Mouse (Mus musculus) neural tube, embryonic 12.5 days (tissue): ENCODE data around the gene Kcnj16. TPM values are rescaled to one million over a fixed set of nuclear protein-coding genes. Genes with fewer than 3 reads are reported as not detected.

Source experiments
- ATAC-seq: fragments of 200-750 bp; cut with Nextera tagmentation; 2 replicates; pipeline ENCODE4 v1.8.0; 2017; ENCODE audit warnings: low read depth, mild to moderate bottlenecking, moderate TSS enrichment, moderate library complexity; ENCODE audit not compliant: low FRiP score
- H3K27ac ChIP-seq: fragments of 300-500 bp; sonication (generic); 2 replicates; pipeline ENCODE4 v1.5.1; 2016
- H3K27me3 ChIP-seq: fragments of 300-500 bp; sonication (generic); replicated peaks from 2 replicates; pipeline ENCODE4 v1.6.1; 2016; ENCODE audit warnings: mild to moderate bottlenecking
- H3K36me3 ChIP-seq: fragments of 300-500 bp; sonication (generic); 2 replicates; pipeline ENCODE4 v1.6.1; 2016; ENCODE audit warnings: mild to moderate bottlenecking
- H3K4me1 ChIP-seq: fragments of 300-500 bp; sonication (generic); 2 replicates; pipeline ENCODE4 v1.6.1; 2016
- H3K4me2 ChIP-seq: fragments of 300-500 bp; sonication (generic); replicated peaks from 2 replicates; pipeline ENCODE4 v1.6.1; 2016; ENCODE audit warnings: mild to moderate bottlenecking
- H3K4me3 ChIP-seq: fragments of 300-500 bp; sonication (generic); 2 replicates; pipeline ENCODE4 v1.5.1; 2016
- H3K9ac ChIP-seq: fragments of 300-500 bp; sonication (generic); 2 replicates; pipeline ENCODE4 v1.6.1; 2016; ENCODE audit warnings: mild to moderate bottlenecking
- H3K9me3 ChIP-seq: fragments of 300-500 bp; sonication (generic); 2 replicates; pipeline ENCODE4 v1.6.1; 2016; ENCODE audit warnings: mild to moderate bottlenecking
- WGBS: fragments of 180-500 bp; shearing (Covaris S2); methylation state at CpG from one replicate; pipeline ENCODE4 v1.1.7; 2016; 5-methylcytosine and 5-hydroxymethylcytosine counted together
- polyA plus RNA-seq: library from polyadenylated mRNA; unstranded; fragments of >200 nt; fragmentation: Nextera tagmentation; extraction: Ambion mirVana; gene quantifications from 2 replicates; pipeline ENCODE4 v1.2.1, GENCODE M21; 2016

Gene Kcnj16
- polyA plus RNA-seq, result 0.06 TPM in 1 of 2 replicates, not detected in the other

DNA sequence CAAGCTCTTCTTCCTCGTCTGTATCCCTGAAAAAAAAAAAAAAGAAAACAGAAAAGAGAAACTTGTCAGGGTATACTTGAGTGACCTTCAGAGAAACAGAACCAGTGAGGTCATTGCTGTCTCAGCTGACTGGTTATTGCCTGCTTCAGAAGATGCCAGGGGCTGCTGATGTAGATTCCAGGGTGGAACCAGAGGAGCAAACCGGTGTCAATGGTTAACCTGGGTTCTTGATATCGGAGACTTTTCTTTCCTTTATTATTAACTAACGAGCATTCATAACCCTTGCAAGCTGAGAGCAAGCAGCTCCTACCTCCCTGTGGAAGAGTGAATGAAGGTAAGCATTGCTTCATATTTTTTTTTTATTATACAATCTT lies at the start of gene Kcnj16:
TSS of gene Kcnj16 (plus strand) at position 272 of the 374 bp plus-strand sequence.
- Histone ChIP-seq H3K27me3 (no peaks in the 10 kb centered on the region), H3K27ac (no peak within 1 kb of the TSS), H3K4me3 (no peak within 1 kb of the TSS), H3K4me2 (no peak within 1 kb of the TSS), H3K9me3 (no peaks in the 10 kb centered on the region), H3K36me3 (no peaks in the 10 kb centered on the region), H3K4me1 (no peaks in the 10 kb centered on the region), H3K9ac (no peak within 1 kb of the TSS)
- ATAC-seq, result no peak
- WGBS, result 80% methylated on average over 4 of the region's 4 CpGs

DNA sequence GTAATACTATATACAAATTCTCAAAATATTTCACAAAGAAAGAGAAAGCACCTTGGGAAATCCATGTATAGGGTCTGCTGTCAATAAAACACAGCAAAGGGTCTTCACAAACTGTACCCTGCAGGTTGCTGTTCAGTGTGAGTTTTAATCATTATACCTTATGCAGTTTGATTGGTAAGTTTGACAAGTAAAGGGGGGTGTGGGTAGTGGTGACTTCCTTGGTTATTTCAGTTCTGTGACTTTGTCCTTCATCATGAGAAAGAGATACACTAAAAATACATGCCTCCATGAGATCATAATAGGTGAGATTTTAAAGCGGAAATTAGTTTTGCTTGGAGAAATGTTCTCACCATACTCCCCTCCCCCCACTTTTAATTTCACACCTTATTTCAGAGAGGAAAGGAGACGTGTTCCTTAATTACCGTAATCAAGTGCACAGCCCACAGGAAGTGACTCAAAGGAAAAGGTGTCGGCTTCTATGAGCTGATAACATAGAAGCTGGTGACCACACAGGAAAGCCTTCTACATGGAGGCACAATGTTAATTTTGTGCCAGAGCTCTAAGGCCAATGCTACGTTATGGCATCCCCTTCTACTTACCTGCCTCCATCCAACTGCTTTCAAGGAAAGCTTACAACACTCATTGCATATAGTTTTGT lies 48.9 kb upstream of the Kcnj16 start:
- 83% methylated on average over 5 of the region's 5 CpGs for WGBS
- Histone ChIP-seq H3K4me3 (no peak overlapping the region), H3K4me2 (no peak overlapping the region), H3K4me1 (no peaks in the 10 kb centered on the region), H3K27me3 (no peaks in the 10 kb centered on the region), H3K9me3 (no peaks in the 10 kb centered on the region), H3K36me3 (no peaks in the 10 kb centered on the region), H3K27ac (no peak overlapping the region), H3K9ac (no peak overlapping the region)
- no peak for ATAC-seq

DNA sequence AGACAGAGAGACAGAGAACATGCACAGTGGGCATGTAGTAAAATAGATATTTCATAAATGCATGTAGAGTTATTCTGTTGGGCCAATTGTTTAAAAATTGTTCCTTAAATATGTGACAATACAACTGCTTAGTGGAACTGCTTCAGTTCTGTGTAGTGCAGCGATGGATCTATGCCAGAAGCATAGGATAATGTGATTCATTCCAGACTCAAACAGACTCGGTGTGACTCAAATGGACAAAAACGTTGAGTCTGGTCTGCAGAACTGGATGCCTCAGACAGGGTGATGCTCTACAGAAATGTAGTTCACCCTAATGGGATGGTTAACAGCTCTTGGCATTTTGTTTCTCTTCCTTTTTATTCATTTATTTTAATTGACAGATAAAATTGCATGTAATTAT lies 32.1 kb upstream of the Kcnj16 start:
- WGBS, result 88% methylated on average over 3 of the region's 3 CpGs
- H3K9ac ChIP-seq, result no peak overlapping the region
- no peak overlapping the region for H3K4me3 ChIP-seq
- ATAC-seq, result no peak
- H3K9me3 ChIP-seq, result no peaks in the 10 kb centered on the region
- no peaks in the 10 kb centered on the region for H3K36me3 ChIP-seq
- H3K4me1 ChIP-seq, result no peaks in the 10 kb centered on the region
- H3K27ac ChIP-seq, result no peak overlapping the region
- no peak overlapping the region for H3K4me2 ChIP-seq
- H3K27me3 ChIP-seq, result no peaks in the 10 kb centered on the region

DNA sequence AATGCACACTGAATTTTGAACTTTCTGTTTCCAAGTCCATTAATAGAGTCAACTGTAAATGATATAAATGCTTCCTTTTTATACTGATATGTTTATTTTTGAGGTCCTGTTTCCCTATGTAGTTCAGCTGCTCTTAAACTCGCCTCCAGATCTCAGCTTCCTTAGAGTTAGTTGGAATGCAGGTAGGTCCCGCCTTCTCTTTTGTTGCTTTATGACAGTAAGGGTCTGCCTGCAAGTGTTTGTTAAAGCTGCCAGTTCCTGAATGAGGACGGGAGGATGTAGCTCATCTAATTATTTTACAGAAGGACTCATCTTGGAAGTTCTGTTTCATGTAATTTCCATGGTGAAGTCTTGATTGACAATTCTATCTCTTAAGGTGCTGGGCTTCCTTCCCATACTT lies 25.6 kb upstream of the Kcnj16 start:
- Histone ChIP-seq H3K4me1 (no peaks in the 10 kb centered on the region), H3K4me2 (no peak overlapping the region), H3K9me3 (no peaks in the 10 kb centered on the region), H3K36me3 (no peaks in the 10 kb centered on the region), H3K4me3 (no peak overlapping the region), H3K27ac (no peak overlapping the region), H3K27me3 (no peaks in the 10 kb centered on the region), H3K9ac (no peak overlapping the region)
- 15% methylated on average over 3 of the region's 3 CpGs for WGBS
- no peak for ATAC-seq

DNA sequence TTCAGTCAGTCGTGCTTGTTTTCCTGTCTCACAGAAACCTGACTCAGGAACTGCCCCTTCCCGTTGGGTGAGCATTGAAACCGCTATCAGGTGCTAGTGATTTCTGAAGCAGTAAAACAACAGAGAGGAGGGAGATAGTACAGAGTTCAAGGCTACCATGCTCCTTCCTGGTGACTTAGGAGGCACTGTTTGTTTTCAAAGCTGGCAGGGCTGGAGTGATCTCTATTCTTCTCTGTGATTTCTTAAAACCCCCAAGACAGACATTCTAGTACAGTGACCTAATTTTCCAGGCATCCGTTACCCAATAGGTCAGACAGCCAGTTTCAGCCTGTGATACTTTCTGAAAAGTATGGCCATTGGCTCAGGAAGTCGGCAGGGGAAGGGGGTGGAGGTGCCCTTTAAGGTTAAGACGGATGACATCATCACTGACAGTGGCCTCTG lies 25.1 kb upstream of the Kcnj16 start:
- WGBS, result 37% methylated on average over 6 of the region's 6 CpGs
- no peaks in the 10 kb centered on the region for H3K27me3 ChIP-seq
- no peak overlapping the region for H3K27ac ChIP-seq

DNA sequence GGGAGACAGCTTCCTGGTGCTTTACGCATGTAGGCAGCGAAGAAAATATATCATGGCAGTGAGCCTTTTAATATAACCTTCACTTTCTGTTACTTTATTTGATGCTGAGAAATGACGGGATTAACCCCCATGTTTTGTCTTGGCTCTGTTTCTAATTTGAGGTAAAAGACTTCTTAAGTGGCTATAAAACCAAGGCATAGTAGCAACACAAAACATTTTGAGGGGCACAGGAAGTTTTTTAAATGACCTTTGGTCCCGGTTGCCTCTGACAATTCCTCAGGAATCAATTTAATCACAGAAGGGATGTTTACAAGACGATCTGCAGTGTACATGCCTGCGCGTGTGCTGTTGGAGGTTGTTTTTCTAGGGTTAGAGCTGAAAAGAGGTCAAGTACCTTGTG lies 11.2 kb upstream of the Kcnj16 start:
- ATAC-seq, result no peak
- no peaks in the 10 kb centered on the region for H3K36me3 ChIP-seq
- H3K4me2 ChIP-seq, result no peak overlapping the region
- H3K27me3 ChIP-seq, result no peaks in the 10 kb centered on the region
- WGBS, result 52% methylated on average over 7 of the region's 7 CpGs
- no peak overlapping the region for H3K9ac ChIP-seq
- no peaks in the 10 kb centered on the region for H3K9me3 ChIP-seq
- no peaks in the 10 kb centered on the region for H3K4me1 ChIP-seq
- no peak overlapping the region for H3K4me3 ChIP-seq
- no peak overlapping the region for H3K27ac ChIP-seq

More for the DNA sequence above, 25.1 kb upstream of the Kcnj16 start:
- no peaks in the 10 kb centered on the region for H3K9me3 ChIP-seq
- no peaks in the 10 kb centered on the region for H3K4me1 ChIP-seq
- no peak overlapping the region for H3K9ac ChIP-seq
- ATAC-seq, result no peak
- no peak overlapping the region for H3K4me2 ChIP-seq
- no peak overlapping the region for H3K4me3 ChIP-seq
- H3K36me3 ChIP-seq, result no peaks in the 10 kb centered on the region

DNA sequence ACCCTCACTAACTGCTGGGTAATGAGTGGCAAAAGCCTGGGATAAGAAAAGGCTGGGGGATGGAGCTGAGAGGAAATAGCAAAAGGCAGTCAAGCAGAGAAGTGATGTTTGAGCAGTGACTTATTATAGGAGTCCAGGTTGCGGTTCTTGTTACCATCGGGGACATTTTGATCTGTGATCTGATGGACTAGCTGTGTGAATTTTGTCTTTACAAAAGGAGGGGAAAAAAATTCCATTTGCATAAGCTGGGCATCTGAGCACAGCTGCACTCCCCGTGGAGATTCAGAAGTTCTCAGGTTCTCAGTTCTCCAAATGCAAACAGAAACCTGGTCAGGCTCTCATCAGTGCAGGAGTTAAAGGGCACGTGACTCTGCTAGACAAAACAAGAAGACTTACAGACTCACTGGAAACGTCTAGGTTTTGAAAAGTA lies 6.2 kb upstream of the Kcnj16 start:
- Histone ChIP-seq H3K9ac (no peak overlapping the region), H3K4me2 (no peak overlapping the region), H3K27ac (no peak overlapping the region), H3K4me1 (no peaks in the 10 kb centered on the region), H3K4me3 (no peak overlapping the region), H3K9me3 (no peaks in the 10 kb centered on the region), H3K36me3 (no peaks in the 10 kb centered on the region), H3K27me3 (no peaks in the 10 kb centered on the region)
- WGBS, result 43% methylated on average over 5 of the region's 5 CpGs
- ATAC-seq, result no peak

DNA sequence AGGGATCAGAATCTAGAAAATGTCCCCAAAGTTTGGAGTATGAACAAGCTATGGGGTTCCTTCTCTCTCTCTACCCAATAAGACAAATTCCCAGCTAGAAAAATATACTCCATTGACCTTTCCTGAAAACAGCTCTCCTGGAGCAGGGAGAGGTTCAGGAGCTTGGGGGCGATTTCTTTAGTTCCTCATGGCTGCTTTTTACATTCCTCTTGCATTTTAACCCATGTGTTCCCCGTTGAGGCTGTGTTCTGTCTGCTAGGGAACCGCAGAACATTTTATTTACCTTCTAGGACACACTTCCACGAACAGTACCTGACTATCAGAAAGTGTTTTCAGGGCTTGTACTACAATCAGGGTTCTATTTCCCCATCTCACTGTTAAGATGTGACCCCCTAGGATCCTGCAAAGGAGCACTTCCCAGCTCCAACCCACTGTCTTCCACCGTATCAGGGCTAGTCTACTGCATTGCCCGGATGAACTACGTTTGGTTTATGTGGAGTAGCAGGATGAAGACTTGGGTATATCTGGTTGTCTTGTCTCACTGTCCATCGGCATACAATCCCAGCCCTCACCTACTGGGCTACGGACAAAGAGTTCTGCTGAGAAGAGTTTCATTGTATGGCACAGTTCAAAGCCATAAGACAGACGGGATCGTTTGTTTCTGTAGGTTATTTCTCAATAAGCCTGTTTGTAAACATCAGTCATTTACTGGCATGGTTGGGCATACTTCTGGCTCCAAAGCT lies 643 bp upstream of the Kcnj16 start:
- Histone ChIP-seq H3K27me3 (no peaks in the 10 kb centered on the region), H3K36me3 (no peaks in the 10 kb centered on the region), H3K27ac (no peak overlapping the region), H3K4me2 (no peak overlapping the region), H3K9me3 (no peaks in the 10 kb centered on the region), H3K9ac (no peak overlapping the region), H3K4me1 (no peaks in the 10 kb centered on the region), H3K4me3 (no peak overlapping the region)
- WGBS, result 83% methylated on average over 11 of the region's 11 CpGs
- no peak for ATAC-seq

DNA sequence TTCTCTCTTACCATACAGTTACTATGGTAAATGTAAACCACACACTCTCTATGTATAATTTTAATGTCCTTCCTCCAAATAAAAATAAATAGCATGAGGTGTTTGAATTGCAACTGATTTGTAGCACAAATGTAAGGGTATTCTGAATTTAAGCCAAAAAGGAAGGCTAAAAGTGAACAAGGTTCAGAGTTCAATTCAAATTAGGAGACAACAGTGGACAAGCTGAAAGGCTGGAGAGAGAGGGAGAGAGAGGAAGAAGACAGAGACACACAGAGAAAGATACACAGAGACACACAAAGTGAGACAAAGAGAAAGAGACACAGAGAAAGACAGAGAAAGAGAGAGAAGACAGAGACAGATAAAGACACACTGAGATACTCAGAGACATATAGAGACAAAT lies 1.1 kb downstream of the Kcnj16 start:
- Histone ChIP-seq H3K36me3 (no peaks in the 10 kb centered on the region), H3K4me2 (no peak overlapping the region), H3K9ac (no peak overlapping the region), H3K27ac (no peak overlapping the region), H3K4me1 (no peaks in the 10 kb centered on the region), H3K4me3 (no peak overlapping the region), H3K9me3 (no peaks in the 10 kb centered on the region), H3K27me3 (no peaks in the 10 kb centered on the region)
- no peak for ATAC-seq

DNA sequence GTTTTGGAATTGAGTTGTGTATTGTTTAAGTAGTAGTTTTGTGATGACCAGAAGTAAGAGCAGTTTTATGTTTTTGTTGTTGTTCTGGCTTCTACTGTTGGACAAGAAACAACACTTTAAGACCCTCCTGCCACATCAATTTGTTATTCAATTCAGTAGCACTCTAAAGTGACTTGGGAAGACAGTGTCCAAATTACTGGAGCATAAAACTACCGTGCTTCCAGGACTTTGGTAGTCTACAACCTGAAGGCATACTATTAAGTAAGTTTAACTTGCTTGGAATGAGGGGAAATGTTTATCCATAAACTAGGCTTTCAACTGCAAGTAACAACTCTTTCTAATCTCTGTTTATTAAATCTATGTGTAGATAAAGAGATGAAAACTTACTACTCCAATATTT lies 17.7 kb downstream of the Kcnj16 start:
- H3K4me1 ChIP-seq, result no peaks in the 10 kb centered on the region
- ATAC-seq, result no peak
- WGBS, result 70% methylated on average over 1 of the region's 1 CpGs
- H3K9me3 ChIP-seq, result no peaks in the 10 kb centered on the region
- H3K27ac ChIP-seq, result no peak overlapping the region
- H3K27me3 ChIP-seq, result no peaks in the 10 kb centered on the region
- H3K36me3 ChIP-seq, result no peaks in the 10 kb centered on the region
- no peak overlapping the region for H3K4me2 ChIP-seq
- no peak overlapping the region for H3K4me3 ChIP-seq
- H3K9ac ChIP-seq, result no peak overlapping the region

DNA sequence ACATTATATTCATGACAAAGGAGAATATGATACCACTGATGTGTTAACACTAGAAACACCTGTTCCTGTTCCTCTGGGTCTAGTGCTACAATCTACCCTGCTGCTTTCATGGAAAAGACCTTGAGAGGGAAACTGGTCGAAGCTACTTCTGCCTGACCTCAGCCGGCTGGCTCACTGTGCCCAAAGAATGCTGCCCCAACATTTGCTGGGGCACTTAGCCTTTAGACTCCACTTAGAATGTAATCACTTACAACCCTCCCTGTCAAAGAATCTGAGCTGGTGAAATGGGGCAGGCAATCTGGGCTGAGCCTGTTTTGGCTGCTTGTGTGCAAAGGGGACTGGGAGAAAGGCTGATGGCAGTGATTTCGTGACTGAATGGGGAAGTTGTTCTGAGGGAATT lies 18.1 kb downstream of the Kcnj16 start:
- Histone ChIP-seq H3K27me3 (no peaks in the 10 kb centered on the region), H3K36me3 (no peaks in the 10 kb centered on the region), H3K27ac (no peak overlapping the region), H3K4me1 (no peaks in the 10 kb centered on the region), H3K4me2 (no peak overlapping the region), H3K4me3 (no peak overlapping the region), H3K9me3 (no peaks in the 10 kb centered on the region), H3K9ac (no peak overlapping the region)
- ATAC-seq, result no peak
- WGBS, result 34% methylated on average over 3 of the region's 3 CpGs

DNA sequence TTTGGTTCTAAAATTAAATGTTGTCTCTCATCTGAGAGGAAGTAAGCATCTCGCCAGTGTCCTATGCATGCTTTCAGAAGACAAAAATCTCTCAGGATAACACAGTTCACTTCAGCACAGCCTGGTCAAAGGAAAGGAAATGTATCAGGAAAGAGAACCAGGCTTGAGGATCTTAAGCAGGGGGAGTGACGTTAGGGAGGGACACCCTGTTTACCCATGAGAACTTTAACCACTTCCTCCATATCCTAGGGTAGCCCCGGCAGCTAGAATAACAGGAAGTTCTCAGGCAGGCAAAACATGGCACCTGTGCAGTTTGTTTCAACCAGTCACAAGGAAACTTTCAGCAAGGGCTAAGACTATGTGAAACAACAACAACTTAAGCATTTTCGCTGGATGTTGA lies 25.8 kb downstream of the Kcnj16 start:
- no peaks in the 10 kb centered on the region for H3K9me3 ChIP-seq
- 74% methylated on average over 4 of the region's 4 CpGs for WGBS
- no peak overlapping the region for H3K27ac ChIP-seq
- H3K4me3 ChIP-seq, result no peak overlapping the region
- ATAC-seq, result no peak
- no peaks in the 10 kb centered on the region for H3K36me3 ChIP-seq
- H3K27me3 ChIP-seq, result no peaks in the 10 kb centered on the region
- H3K4me2 ChIP-seq, result no peak overlapping the region
- no peaks in the 10 kb centered on the region for H3K4me1 ChIP-seq
- H3K9ac ChIP-seq, result no peak overlapping the region

DNA sequence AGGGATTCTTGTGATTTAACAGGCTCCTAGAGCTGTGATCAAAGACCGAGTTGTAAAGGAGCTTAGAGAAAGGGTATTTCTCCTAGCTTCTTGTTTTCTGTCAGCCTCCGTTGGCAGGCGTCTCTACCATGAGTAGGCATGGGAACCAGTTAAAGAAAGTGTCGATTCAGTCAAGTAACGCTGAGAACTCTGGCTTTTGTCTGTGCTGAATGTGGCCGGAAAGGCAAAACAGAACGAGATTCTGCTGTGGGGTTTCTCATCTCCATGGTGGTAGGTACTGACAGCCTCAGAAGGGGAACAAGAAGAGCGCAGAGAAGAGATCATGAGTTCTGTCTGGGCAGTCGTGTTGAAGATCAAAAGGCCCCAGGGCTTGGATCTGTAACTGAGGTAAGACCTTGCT lies 29.4 kb downstream of the Kcnj16 start:
- no peak overlapping the region for H3K27ac ChIP-seq
- no peak overlapping the region for H3K4me3 ChIP-seq
- H3K4me1 ChIP-seq, result no peaks in the 10 kb centered on the region
- WGBS, result 74% methylated on average over 9 of the region's 9 CpGs
- no peaks in the 10 kb centered on the region for H3K36me3 ChIP-seq
- ATAC-seq, result no peak
- no peaks in the 10 kb centered on the region for H3K9me3 ChIP-seq
- no peak overlapping the region for H3K9ac ChIP-seq
- H3K4me2 ChIP-seq, result no peak overlapping the region
- H3K27me3 ChIP-seq, result no peaks in the 10 kb centered on the region
